Mouse (Mus musculus) kidney, postnatal 25 days (tissue): ENCODE data around the gene Lrg1.

Experiments
- DNase-seq, 2 experiments: peaks; one replicate each; pipeline ENCODE4 v3.0.0; 2021; ENCODE audit warnings: mixed read lengths in 2 of 2

Lrg1 gene

DNA sequence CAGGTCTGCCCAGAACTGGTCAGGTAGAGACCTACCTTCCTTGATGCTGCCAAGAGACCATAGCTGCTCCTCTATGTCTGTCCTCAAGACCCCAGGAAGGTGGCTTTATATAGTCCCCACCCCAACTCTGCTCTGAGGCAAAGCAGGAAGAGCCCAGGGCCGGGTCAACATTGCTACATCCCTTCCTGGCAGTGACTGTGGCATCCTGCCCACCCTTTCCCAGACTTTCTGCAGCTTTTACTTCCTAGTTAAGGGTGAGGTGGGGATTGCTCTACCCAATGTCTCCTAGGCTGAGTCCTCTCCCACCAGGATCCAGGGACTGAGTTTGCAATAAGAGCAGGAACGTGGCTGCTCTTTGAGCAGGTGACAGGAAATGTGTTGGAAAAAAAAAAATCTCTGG lies at the start of gene Lrg1:
Gene Lrg1 (minus strand): TSS at position 176 of the 400 bp plus-strand sequence.
- DNase-seq = no peak

DNA sequence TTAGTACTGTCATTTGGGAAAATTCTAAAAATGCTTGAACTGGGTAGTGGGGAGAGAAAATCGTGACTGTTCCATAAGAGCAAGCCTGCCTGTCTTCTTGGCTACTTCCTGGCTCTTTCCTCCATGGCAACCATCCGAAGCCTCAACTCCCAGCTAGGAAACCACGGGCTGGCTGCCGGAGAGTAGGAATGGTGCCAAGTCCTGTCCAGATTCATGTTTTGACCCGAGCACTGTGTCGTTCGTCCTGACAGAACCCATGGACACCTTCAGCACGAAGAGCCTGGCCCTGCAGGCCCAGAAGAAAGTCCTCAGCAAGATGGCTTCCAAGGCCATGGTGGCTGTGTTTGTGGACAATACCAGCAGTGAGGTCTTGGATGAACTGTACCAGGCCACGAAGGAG lies 49.7 kb upstream of the Lrg1 start:
- DNase-seq = no peak

DNA sequence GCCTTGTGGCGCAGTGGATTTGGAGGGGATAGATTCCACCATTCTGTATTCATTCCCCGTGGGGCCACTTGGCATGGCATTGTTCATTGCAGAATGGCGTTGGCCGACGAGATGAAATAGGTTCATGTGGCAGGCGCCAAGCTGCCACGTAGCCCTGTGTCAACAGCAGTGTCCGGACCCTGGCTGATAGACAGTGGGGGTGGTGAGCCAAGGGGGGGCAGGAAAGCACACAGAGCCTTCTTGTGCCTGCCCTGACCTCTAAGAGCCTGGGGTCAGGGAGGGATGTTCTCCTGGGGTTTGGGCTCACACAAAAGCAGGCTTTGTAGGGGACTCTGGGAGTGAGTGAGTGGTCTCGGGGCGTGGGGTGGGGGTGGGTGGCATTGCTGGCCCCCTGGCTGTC lies 48.8 kb upstream of the Lrg1 start:
- DNase-seq = peak; percentile 13 to 66

DNA sequence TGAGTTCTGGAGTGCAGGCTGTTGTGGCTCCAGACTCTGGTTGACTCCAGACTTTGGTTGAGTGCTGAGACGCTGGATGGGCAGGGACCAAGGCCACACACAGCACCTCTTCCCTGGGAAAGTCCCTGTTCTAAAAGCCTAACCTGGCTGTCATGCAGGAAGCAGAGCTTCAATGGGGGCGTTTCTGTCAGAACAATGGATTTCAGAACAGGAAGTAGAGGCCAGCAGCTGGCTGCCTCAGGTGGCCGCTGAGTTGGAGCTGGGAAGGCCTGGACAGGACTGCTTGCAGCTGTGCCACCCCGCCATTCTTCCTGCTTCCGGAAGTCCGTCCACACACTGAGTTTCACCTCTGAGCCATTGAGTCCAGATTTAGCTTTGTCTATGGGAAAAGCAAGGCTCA lies 48.0 kb upstream of the Lrg1 start:
- peak; percentile 27 to 76 for DNase-seq

DNA sequence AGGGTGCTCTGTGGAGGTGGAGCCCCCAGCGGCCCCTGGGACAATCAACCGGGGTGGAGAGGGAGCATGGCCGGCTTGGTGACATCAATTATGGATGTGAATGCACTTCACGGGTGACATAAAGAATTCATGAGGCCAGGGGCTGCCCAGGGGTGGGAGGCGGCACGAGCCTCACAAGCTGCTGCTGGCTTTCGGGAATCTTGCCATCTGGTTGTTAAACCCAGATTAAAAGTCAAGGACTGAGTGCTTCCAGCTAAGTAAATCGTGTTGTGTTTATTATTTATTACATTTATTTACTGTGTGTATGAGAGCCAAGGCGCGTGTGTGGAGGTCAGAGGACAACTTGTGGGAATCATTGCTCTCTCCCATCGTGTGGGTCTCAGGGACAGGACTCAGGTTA lies 43.9 kb upstream of the Lrg1 start:
- no peak for DNase-seq

DNA sequence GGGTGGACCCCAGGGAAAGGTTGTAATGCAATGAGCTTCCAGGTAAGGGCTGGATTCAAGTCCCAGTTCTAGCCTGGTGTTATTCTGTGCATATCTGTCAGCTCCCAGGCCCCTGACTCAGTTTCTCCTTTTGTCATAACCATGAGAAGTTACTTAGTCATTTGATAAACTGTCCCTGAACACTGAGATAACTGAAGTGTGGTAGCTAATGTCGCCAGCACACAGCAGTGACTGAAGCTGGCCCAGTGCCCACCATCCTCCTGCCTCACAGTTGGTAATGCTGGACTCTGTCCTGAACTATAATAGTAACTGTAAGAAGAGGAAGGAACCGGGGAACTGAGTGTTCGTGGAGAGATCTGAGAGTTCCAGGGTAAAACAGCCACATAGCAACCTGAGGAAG lies 42.7 kb upstream of the Lrg1 start:
- DNase-seq = no peak

DNA sequence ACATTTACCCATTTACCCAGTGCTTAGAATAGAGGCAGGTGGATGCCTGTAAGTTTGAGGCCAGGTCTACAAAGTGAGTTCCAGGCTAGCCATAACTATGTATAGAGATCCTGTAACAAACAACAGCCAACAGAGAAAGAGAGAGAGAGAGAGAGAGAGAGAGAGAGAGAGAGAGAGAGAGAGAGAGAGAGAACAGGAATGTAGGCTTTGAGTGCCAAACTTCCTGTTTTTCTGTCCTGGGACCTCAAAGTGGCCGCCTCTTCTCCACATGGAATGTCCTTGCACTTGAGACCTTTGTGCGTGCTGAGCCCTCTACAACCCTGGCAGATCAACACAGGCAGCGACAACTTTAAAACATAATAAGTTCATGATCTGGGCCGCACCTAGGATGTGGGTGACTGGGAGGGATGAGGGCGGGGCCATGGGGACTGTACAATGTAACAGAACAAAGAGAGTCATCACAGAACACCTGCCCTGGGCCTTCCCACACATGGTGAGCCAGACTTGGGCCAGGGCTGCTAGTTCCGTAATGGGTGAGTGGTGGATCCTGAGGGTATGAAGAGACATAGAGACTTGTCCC lies 41.8 kb upstream of the Lrg1 start:
- DNase-seq = peak in 1 of 2 experiments; percentile 14

DNA sequence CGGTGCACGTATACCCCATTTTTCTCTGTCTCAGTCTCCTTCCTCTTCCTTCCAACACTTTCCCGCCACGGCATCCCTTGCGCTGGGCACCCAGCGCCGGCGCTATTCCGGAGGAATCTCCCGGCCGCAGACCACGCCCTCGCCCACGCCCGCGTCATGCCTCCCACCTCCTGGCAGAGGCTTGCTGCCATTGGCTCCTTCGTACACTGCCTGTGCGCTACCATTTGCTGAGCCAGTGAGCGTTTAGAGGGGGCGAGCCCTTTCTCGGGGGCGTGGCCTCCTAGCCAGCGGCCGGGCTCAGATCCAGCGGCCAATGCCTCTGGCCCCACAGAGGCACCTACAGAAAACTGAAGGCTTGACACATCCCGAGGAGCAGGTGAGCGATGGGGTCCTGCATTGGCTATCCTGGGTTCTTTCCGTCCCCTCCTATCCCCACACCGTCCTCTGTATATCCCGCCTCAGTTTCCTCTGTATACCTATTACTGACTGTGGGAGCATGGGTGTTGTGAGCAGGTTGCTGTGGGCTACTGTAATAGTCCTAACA lies 40.5 kb upstream of the Lrg1 start, which contains the start of gene Tnfaip8l1:
Gene Tnfaip8l1 (plus strand): TSS at position 247 of the 544 bp plus-strand sequence.
- DNase-seq = peak; percentile 96 to 97

DNA sequence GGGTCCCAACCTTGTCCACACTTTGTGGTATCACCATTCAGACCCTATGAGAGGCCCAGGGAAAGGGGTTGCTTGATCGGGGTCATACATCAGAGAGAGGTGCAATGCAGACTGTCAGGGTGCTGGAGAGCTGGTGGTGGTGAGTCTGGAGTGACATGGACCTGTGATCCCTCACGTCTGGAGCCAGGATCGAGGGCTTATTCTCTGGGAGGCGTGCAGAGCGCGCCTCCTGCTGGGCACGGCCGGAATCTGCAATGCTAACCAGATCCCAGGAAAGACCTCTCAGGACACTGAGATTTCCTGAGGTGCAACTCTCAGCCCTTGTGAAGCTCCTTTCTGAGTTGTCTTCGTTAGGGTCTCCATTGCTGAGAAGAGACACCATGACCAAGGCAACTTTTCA lies 37.9 kb upstream of the Lrg1 start:
- DNase-seq = peak; percentile 73 to 77

DNA sequence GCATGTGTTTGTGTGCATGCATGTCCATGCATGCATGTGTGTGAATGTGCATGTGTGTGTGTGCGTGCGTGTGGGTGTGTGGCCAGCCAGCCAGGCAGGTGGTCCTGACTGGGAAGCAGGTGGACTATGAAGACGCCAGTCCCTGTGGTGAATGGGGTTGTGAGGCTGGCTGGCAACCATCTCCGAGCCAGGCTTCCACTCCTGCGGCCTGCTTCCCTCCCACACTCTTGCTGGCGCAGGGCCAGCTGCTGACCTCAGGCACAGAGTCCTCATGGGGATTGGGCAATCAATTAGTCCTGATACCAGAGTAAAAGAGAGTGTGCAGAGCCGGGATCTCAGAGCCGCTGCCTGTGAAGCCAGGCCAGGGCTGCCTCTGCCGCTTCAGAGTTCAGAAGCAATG lies 31.8 kb upstream of the Lrg1 start:
- DNase-seq = peak; percentile 51 to 75

DNA sequence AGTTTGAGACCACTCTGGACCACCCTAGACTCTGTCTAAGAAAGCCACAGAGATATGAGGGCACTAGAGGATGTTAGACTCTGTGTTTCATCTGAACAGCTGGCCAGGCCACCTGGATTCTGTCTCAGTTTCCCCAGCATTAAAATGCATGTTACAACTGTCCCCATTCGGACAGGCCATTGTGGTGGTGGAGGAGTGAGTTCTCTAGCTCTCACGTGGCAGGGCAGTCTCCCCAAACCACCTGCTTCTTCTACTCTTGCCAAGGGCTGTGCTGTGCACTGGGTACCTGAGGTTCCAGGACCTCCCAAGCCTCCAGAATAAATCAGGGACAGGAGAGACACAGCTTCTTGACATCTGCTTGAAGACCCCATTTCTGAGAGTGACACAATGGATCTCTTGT lies 28.1 kb upstream of the Lrg1 start:
- no peak for DNase-seq

DNA sequence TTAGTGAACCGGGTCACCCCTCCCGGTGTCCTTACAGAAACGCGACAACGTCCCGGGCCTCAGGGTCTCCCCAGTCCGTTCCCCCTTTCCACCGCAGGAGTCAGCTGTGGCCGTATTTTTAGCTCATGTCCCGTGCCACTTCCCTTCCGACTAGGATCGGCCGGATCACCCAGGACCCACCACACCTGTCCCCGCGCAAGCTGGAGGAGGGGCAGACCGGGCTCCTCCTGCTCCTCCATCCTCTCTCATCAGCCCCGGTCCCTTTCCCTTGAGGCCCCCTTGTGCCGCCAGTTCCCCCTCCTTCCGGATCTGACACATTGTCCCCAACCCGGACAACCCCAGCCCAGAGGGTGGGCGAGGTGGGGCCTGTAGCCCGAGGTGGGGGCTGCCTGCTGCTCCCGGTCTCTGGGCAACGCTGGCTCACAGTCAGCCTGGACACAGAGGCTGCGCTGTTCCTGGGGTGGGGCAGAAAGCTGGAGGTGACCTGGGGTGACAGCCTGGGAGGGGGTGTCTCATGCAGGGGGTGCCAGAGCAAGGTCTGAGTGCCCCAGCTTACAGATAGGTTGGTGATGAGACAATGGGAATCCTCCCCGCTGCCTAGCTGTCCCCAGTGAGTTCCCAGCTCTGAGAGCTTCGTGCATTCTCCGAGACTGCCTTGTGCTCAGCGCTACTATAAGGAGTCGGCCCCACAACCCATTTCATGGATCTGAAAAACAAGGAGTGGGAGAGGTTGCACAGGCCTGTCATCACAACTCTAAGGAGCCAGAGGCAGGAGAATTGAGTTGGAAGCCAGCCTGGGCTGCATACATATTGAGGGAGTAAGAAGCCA lies 27.2 kb upstream of the Lrg1 start:
- no peak for DNase-seq

DNA sequence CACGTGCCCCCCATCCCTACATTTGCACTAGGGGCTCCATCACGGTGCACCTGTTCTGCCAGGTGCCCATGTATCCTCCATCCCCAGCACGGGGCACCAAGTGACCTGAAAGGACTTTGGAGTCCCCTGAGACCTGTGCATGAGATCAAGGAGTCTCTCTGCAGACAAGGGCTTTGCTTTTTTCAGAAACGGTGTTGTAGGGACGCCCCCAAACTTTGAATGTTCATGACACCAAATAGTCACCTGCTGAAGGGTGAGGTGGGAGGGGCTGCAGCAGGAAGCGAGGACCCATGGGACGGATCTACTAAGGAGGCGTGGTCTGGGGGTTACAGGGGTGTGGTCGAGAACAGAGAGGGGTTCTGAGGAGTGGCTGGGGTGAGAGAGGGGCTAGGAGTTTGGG lies 26.5 kb upstream of the Lrg1 start:
- no peak for DNase-seq

DNA sequence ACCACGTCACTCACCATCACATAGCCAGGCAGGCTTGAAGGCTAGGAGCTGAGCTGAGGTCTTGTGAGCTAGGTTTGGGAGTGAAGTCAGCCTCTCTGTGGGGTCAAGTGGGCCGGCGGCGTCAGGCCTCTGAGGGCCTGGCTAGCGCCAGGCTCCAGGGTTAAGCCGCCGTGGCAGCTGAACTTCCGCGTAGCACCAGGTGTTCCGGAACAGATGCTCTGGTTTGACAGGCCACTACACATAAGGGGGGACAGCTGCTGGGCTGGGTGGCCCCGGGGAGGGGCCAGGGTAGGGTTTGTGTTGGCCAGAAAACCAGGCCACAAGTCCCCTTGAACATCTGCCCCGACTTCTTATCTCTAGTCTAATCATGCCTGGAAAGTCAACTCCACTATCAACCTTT lies 25.6 kb upstream of the Lrg1 start:
- DNase-seq = no peak

DNA sequence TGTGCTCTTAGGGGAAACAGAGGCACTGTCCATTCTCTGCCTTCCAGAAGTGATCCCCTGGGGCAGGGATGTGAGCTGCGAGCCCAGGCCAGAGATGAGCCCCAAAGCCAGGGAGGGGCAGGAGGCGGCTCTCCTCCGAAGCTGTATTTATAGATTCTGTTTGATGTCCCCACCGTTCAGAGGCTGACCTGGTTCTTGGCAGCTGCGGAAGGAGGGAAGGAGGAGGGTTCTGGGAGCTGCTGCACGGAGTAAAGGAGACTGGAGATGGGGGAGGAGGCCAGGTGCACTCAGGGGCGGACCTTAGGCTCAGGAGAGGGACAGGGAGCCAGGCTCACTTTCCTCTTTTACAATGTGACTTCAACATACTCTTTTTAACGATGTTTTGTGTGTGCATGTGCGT lies 24.3 kb upstream of the Lrg1 start:
- DNase-seq = no peak

DNA sequence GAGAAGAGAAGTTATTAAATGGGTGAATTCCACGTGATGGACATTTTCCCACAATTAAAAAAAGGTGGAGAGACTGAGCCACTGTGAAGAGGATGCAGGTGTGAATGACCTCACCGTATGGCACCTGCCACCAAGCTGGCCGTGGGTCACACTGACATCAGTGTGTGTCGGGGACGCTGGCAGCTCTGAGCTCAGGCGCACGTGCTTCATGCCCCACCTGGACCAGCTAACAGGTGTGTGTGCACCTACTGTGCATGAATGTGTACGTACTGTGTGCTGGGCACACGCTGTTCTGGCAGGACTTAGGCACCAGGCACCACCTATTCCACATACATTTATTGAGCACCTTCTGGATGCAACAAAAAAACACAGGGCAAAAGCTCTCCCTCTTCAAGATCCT lies 22.7 kb upstream of the Lrg1 start:
- DNase-seq = no peak

DNA sequence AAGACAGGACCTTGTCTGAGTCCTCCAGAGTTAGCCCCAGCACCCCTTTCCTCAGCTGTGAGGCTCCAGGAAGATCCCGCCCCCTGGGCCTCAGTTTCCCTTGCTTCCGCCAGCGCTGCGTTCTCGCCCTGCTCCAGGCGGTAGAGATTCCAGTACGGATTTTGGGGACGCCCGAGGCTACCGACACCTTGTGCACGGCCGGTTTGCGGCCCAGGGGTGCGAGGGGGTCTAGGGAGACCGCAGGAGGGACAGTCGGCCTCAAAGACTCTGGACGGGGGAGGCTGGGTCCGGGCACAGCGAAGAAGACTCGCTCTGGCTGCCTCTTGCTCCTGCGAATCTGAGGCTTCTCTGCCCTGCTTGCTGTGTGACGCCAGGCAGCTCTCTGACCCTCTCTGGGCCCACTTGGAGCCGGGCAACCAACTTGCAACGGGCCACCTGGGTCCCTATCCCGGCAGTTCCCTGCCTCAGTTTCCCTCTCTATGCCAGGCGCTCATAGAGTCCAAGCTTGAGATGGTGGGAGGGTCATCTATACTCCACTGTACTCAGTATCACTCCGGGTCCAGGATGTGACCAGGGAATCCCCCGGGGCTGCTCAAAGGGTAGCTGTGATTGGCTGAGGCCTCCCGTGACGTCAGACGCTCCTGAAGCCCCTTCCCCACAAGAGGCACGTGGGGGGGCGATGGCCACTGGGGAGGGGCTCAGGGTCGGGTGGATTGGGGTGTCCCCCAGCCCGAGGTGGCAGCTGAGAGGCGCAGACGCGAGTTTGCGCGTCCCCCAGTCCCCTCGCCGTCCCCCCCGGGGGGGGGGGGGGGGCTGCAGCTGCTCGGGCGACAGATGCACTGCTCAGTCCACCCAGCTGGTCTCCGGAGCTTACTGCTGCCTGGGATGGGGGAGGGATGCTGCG lies 20.2 kb upstream of the Lrg1 start:
- peak in 1 of 2 experiments; percentile 52 for DNase-seq

DNA sequence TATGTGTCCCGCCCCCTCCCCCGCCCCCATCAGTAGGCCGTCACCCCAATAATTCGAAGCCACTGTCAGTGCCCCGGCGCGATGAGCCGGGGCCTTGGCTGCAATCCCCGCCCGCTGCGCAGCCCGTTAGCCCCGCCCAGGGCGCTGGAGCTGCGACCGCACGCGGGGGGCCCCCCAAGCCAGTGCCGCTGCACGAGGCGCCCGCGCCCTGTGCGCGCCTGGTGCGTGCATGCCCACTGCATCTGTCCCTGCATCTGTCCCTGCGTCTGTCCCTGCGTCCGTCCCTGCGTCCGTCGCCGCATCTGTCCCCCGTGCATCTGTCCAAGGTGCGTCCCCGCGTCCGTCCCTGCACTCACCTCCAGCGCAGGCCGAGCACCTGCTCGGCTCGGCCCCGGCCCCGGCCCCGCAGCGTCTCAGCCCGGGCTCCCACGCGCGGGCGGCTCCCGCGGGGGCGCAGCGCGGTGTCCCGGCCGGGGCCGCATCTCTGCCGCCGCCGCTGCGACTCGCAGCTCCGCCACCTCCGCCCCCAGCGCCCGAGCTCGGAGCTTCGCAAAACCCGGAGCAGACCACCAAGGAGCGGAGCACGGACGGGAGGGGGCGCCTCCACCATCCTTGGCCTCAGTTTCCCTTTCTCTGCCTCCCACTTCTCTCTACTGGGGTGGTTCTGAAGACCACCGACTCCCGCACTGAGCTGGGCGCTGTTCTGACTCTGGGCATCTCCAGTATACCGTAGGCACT lies 18.2 kb upstream of the Lrg1 start, which contains the start of gene Sema6b:
Gene Sema6b (minus strand): TSS at position 486 of the 738 bp plus-strand sequence.
- DNase-seq = peak; percentile 40 to 64

DNA sequence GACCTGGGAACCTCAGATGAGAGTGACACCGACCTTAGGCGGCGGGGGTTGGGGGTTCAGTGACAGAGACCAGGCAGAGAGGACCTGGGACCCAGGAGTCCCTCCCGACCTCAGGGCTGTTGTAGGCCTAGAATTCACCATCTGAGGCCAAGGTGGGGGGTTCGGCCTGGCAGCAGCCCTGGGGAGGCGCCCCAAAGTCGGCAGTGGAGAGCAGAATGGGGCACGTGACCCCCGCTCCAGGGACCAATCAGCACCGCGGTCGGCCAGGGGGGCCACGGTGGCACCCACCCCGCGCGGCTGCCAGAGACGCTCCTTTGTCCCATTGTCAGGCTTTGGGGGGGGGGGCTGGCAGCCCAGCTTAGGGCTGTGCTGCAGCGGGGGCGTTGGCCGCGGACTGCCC lies 17.6 kb upstream of the Lrg1 start:
- no peak for DNase-seq

DNA sequence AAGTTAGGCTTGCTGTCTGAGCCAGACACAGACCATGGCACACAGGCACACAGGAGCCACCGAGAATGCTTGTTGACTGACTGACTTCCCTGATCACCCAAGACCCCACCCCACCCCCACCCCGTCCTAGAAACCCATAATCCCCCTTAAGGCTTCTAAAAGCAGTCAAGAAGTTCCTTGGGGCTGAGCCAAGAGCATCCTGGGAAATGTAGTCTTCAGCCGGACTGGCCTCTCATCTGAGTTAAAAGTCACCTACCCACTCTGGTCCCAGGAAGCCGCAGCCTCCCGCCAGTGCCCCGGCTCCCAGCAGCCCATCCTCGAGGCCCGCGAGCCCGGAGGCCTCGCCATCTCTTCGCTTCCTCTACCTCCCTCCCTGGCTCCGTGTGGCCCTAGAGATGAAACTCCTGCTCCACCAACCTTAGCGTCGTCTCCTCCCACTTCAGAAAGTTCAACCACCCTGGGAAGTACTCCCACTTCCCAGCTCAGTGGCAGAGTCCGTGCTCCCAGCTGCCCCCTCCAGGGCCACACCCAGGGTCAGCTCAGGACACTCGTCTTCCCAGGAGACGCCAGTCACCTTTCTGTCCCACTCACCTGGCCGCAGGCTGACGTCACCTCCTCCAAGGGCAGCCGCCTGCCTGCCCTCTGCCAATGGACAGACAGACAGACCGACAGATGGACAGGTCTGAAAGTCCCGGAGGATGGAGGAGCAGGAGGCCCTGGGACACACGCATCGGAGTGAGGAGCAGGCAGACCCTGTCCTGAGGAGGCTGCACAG lies 16.2 kb upstream of the Lrg1 start:
- peak; percentile 30 to 52 for DNase-seq

DNA sequence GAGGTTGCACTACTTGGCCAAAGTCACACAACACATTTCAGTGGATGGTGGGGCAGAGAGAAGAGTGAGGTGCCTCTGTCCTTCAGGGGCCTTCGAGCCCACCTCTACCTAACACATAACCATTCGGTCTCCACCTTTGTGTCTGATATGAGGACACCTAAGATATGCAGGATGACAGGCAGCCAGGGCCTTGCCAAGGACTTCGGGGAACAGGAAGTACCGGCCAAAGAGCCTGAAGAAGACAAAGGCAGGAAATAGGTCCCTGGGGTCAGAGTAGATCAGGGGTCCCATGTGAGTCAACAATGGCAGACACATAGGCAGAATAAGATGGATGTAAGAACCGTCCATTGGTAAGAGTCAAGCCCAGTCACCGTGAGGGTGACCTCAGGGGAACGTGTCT lies 14.8 kb upstream of the Lrg1 start:
- peak in 1 of 2 experiments; percentile 63 for DNase-seq
